13 mouse cellular contexts compared by ENCODE assay signal in the genomic region with DNA sequence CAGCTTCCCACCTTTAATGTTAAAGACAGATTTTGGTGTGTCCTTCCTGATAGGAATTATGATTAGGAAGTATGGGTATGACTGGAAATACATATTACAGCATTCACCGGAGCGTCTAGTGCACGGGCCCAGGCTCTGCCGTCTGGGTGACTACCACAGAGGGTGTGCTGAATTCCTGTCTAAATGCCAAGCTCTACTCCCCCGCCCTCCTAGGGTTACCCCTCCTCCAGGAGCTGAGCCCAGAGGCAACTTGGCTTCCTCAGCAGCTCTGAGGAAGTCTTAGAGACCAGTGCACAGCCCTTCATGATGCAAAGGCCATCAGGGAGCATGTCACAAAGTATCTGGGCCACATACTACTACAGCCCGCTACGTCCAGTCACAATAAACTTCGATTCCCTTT. TPM values are rescaled to one million over a fixed set of nuclear protein-coding genes. Genes with fewer than 3 reads are reported as not detected.
DNase-seq lines count a peak whose midpoint lies in the region; ATAC-seq lines count a peak whose summit lies in the region.
"Had no signal": no experiment of that assay in that cellular context is flagged by ENCODE, and none has a peak within 500 bp of the region (broad histone marks: within the 10 kb centered on the region; RNA-seq: fewer than 3 reads in every experiment).

No protein-coding gene starts in this region.

- H3K27ac ChIP-seq in heart, embryonic 10.5 days = no peak overlapping the region
- 0 out of 2 replicates have a peak overlapping the region, but pooled peaks have one; percentile 33 for H3K27ac ChIP-seq in neural tube, embryonic 15.5 days (replicated peaks)
- H3K27ac ChIP-seq: embryonic facial prominence, embryonic 15.5 days; hindbrain, embryonic 12.5 days; liver, embryonic 12.5 days had no signal

- 90% methylated on average over 8 of the region's 8 CpGs for WGBS in heart, embryonic 10.5 days
- WGBS in neural tube, embryonic 15.5 days = 68% methylated on average over 8 of the region's 8 CpGs

- H3K9me3 ChIP-seq in heart, embryonic 10.5 days = peaks cover 4% of the 10 kb centered on the region; the same call in 1 of the 2 replicates
- no peaks in the 10 kb centered on the region for H3K9me3 ChIP-seq in neural tube, embryonic 15.5 days (replicated peaks)
- H3K9me3 ChIP-seq: embryonic facial prominence, embryonic 15.5 days; liver, embryonic 12.5 days had no signal

- peak; percentile 96 for DNase-seq in heart, adult 11 months
- no peak for DNase-seq in heart, embryonic 10.5 days (ENCODE audit: low spot score)
- DNase-seq in neural tube, embryonic 10.5 days (ENCODE audit: extremely low spot score, low spot score) = no peak
- DNase-seq in heart, postnatal 14 days = peak; percentile 36 to 43
- DNase-seq in frontal cortex, postnatal 25 days (ENCODE audit: low spot score in 2 of 2) = no peak
- no peak for DNase-seq in frontal cortex, postnatal 10 days (ENCODE audit: low spot score in 2 of 2)
- DNase-seq: B cell, adult 2 months; thymus, adult 18-20 months had no signal

- H3K9ac ChIP-seq in neural tube, embryonic 15.5 days (replicated peaks) = no peak overlapping the region
- H3K9ac ChIP-seq: embryonic facial prominence, embryonic 15.5 days; hindbrain, embryonic 12.5 days; liver, embryonic 12.5 days had no signal

- ATAC-seq in neural tube, embryonic 15.5 days (ENCODE audit: low FRiP score) = no peak
- ATAC-seq in CD4-positive, CD25-positive, alpha-beta regulatory T cell, adult 4 months = no peak
- ATAC-seq: liver, embryonic 12.5 days had no signal

- no peaks in the 10 kb centered on the region for H3K27me3 ChIP-seq in heart, embryonic 10.5 days (ENCODE audit: insufficient read depth, poor library complexity, severe bottlenecking)
- no peaks in the 10 kb centered on the region for H3K27me3 ChIP-seq in neural tube, embryonic 15.5 days (replicated peaks)
- H3K27me3 ChIP-seq: embryonic facial prominence, embryonic 15.5 days; hindbrain, embryonic 12.5 days; liver, embryonic 12.5 days had no signal

- intact Hi-C loops in heart, postnatal 14 days (cut with DNase I) = no loop called here

- H3K36me3 ChIP-seq in heart, embryonic 10.5 days = peaks cover 9% of the 10 kb centered on the region
- H3K36me3 ChIP-seq in neural tube, embryonic 15.5 days = no peaks in the 10 kb centered on the region

- no peak overlapping the region for H3K4me2 ChIP-seq in neural tube, embryonic 15.5 days
- H3K4me2 ChIP-seq: embryonic facial prominence, embryonic 15.5 days; hindbrain, embryonic 12.5 days; liver, embryonic 12.5 days had no signal

- H3K4me1 ChIP-seq in heart, embryonic 10.5 days = peaks cover 36% of the 10 kb centered on the region
- H3K4me1 ChIP-seq in neural tube, embryonic 15.5 days = peaks cover 50% of the 10 kb centered on the region

- H3K4me3 ChIP-seq in heart, embryonic 10.5 days = no peak overlapping the region
- no peak overlapping the region for H3K4me3 ChIP-seq in neural tube, embryonic 15.5 days (replicated peaks)
- H3K4me3 ChIP-seq: embryonic facial prominence, embryonic 15.5 days; hindbrain, embryonic 12.5 days; liver, embryonic 12.5 days had no signal

RNA-seq across cellular contexts. Expression of a gene that starts 25.7 kb away (rescaled TPM):
- 40.2 and 52.2 TPM in 2 replicates for polyA plus RNA-seq in heart, embryonic 10.5 days (2016; fragmentation: Nextera tagmentation; extraction: Ambion mirVana)
- polyA plus RNA-seq in neural tube, embryonic 15.5 days (2015; fragmentation: Nextera tagmentation; extraction: Ambion mirVana) = 36.4 and 37.1 TPM in 2 replicates
- 10 to 100 TPM; 36.5 to 37.5 TPM for total RNA-seq in heart, postnatal 14 days (2021)
- polyA plus RNA-seq in CD4-positive, CD25-positive, alpha-beta regulatory T cell, adult 4 months (2017; shearing (Covaris generic)) = 10 to 100 TPM; 12.9 to 13.4 TPM

Comparison
In these comparisons a context has a peak if more than half of its experiments do, and no peak if none do; other contexts are left out.
1. DNase-seq: peak in heart, adult 11 months (single experiment) and heart, postnatal 14 days (2 of 2); none in heart, embryonic 10.5 days (single experiment), neural tube, embryonic 10.5 days (single experiment), frontal cortex, postnatal 25 days (0 of 2) and frontal cortex, postnatal 10 days (0 of 2).